Mouse (Mus musculus) ES-Bruce4 (cell line): ENCODE data around the gene Pard3. TPM values are rescaled to one million over a fixed set of nuclear protein-coding genes. Genes with fewer than 3 reads are reported as not detected.

ENCODE experiments used
- H3K27ac ChIP-seq: 2 replicates; pipeline ENCODE4 v1.5.1; 2012; ENCODE audit warnings: low read length, inconsistent platforms; ENCODE audit not compliant: insufficient read depth
- H3K27me3 ChIP-seq: 2 replicates; pipeline ENCODE4 v1.6.1; 2012; ENCODE audit warnings: mild to moderate bottlenecking, low read length, inconsistent platforms; ENCODE audit not compliant: control insufficient read depth, poor library complexity, insufficient read depth, severe bottlenecking
- H3K36me3 ChIP-seq: 2 replicates; pipeline ENCODE4 v1.6.1; 2012; ENCODE audit warnings: inconsistent platforms, mild to moderate bottlenecking, low read length, moderate library complexity; ENCODE audit not compliant: control insufficient read depth, poor library complexity, insufficient read depth, severe bottlenecking
- H3K4me1 ChIP-seq: one replicate; pipeline ENCODE4 v1.8.1; 2011; ENCODE audit warnings: low read length; ENCODE audit not compliant: control insufficient read depth, insufficient read depth
- H3K4me3 ChIP-seq: 2 replicates; pipeline ENCODE4 v1.5.1; 2011; ENCODE audit warnings: low read depth, mild to moderate bottlenecking, low read length
- H3K9ac ChIP-seq: 2 replicates; pipeline ENCODE4 v1.6.1; 2012; ENCODE audit warnings: low read depth, mild to moderate bottlenecking, inconsistent platforms; ENCODE audit not compliant: poor library complexity, severe bottlenecking
- H3K9me3 ChIP-seq: replicated peaks from 2 replicates; pipeline ENCODE4 v1.6.1; 2012; ENCODE audit warnings: mild to moderate bottlenecking, low read length, inconsistent platforms; ENCODE audit not compliant: control insufficient read depth, poor library complexity, insufficient read depth, severe bottlenecking
- CTCF ChIP-seq: IDR thresholded peaks from one replicate; pipeline ENCODE4 v1.8.1; 2011; ENCODE audit warnings: low read depth, low read length
- EP300 ChIP-seq: IDR thresholded peaks from 2 replicates; pipeline ENCODE4 v1.6.1; 2011; ENCODE audit warnings: low read depth, low read length; ENCODE audit not compliant: insufficient read depth
- POLR2A ChIP-seq: IDR thresholded peaks from one replicate; pipeline ENCODE4 v1.8.1; 2011; ENCODE audit warnings: low read length; ENCODE audit not compliant: insufficient read depth
- polyA plus RNA-seq: library from polyadenylated mRNA; stranded (reverse); fragments of >200 nt; gene quantifications from 2 replicates; pipeline ENCODE4 v1.2.4, GENCODE M21; 2011; ENCODE audit warnings: low read depth; ENCODE audit not compliant: missing spikeins, insufficient read depth, insufficient read length

Pard3 gene
- polyA plus RNA-seq, 1 experiment: 38.0 TPM

DNA sequence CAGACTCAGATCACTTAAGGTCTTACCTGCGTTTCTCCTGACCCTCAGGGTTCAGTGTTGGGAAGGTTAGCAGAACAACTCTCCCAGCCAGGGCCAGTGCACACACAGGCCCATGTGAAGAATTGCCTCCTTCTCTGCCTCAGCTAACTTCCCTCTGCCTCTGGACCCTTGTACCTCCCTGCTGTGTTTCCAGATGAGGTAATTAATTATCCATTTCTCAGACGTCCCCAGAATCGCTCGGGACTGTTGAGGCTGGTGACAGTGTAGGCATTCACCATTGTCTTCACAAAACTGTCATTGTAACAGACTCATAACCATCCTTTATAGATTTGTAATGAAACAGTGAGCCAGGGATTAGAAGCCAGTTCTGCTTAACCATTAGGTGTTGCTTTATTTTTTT is 143.8 kb downstream of the Pard3 start:
- H3K9ac ChIP-seq: no peak overlapping the region
- H3K4me1 ChIP-seq: no peaks in the 10 kb centered on the region
- H3K4me3 ChIP-seq: no peak overlapping the region
- H3K36me3 ChIP-seq: no peaks in the 10 kb centered on the region
- TF ChIP-seq CTCF (no peak), EP300 (no peak), POLR2A (no peak)
- H3K27me3 ChIP-seq: no peaks in the 10 kb centered on the region
- H3K9me3 ChIP-seq: no peaks in the 10 kb centered on the region
- no peak overlapping the region for H3K27ac ChIP-seq

DNA sequence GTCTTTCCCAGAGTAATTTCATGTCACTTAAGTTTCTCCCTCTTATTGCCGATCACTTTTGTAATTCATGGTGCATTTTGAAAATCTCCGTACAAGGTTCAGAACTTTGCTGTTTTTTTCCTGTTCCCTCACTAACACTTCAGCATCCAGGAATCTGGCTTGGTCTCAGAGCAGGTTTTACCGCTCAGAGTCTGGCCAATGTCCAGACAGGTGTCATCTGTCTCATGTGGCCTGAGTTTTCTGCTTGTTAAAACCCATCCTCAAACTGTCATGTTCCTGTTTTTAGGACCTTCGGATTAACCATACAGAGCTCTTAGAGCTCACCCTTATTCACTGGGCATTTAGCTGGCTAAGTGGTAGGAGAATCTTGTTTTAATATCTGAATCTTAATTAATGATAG is 146.9 kb downstream of the Pard3 start:
- Histone ChIP-seq H3K27ac (no peak overlapping the region), H3K27me3 (no peaks in the 10 kb centered on the region), H3K4me1 (no peaks in the 10 kb centered on the region), H3K36me3 (no peaks in the 10 kb centered on the region), H3K9me3 (no peaks in the 10 kb centered on the region), H3K4me3 (no peak overlapping the region), H3K9ac (no peak overlapping the region)
- no peak for TF ChIP-seq POLR2A
- TF ChIP-seq CTCF: no peak
- no peak for TF ChIP-seq EP300

DNA sequence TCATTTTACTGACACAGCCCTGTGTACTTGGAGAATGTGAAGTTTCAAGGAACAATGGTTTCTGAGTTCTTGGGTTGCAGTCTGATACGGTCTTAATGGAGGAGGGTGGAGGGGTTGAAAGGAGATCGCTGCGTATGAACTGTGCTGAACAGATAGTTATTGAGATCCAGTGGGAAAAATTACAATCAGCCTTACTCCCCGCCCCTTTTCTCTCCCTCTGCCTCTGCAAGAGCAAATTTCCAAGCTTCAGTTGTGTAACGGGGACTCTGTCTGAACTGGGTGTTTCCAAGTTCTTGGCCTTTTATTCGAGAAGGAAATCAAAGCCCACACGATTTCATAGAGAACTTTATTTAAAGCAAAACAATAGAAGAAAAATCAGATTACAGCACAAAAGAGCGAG is 150.6 kb downstream of the Pard3 start:
- no peak overlapping the region for H3K4me3 ChIP-seq
- H3K4me1 ChIP-seq: no peaks in the 10 kb centered on the region
- no peaks in the 10 kb centered on the region for H3K36me3 ChIP-seq
- H3K27me3 ChIP-seq: no peaks in the 10 kb centered on the region
- TF ChIP-seq POLR2A (no peak), EP300 (no peak), CTCF (no peak)
- no peaks in the 10 kb centered on the region for H3K9me3 ChIP-seq
- H3K27ac ChIP-seq: no peak overlapping the region
- no peak overlapping the region for H3K9ac ChIP-seq

DNA sequence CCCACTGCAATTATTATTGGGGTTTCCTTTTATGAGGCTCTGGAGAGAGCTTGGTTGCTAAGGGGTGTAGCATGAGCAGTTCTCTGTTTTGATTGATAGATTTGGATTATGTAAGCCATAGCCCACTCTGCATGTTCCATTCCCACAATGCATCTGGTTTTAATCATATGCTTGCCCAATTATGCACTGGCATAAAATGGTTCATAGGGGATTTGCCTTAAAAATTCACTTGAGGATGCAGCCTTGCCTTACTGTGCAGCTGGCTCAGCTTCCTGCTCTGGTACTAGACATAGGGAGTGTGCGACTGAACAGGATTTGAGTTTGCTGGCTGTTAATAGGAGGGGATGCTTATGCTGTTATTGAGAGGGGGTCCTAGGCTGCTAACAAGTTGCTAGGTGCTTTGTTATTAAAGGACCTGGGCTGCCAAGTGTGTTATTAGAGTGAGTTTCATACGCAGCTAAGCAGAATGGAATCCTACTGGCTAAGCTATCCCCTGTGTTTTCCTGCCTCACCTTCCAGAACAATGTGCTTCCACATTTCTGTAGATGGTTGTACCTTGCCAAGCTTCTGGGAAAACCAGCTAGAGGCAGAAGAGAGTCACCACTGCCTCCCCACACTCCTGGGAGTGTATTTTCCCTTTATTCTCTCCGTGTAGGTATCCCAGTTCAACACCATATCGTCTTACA is 151.2 kb downstream of the Pard3 start:
- Histone ChIP-seq H3K9me3 (no peaks in the 10 kb centered on the region), H3K36me3 (no peaks in the 10 kb centered on the region), H3K9ac (no peak overlapping the region), H3K4me3 (no peak overlapping the region), H3K27me3 (no peaks in the 10 kb centered on the region), H3K27ac (no peak overlapping the region), H3K4me1 (no peaks in the 10 kb centered on the region)
- TF ChIP-seq POLR2A: no peak
- TF ChIP-seq CTCF: no peak
- no peak for TF ChIP-seq EP300

DNA sequence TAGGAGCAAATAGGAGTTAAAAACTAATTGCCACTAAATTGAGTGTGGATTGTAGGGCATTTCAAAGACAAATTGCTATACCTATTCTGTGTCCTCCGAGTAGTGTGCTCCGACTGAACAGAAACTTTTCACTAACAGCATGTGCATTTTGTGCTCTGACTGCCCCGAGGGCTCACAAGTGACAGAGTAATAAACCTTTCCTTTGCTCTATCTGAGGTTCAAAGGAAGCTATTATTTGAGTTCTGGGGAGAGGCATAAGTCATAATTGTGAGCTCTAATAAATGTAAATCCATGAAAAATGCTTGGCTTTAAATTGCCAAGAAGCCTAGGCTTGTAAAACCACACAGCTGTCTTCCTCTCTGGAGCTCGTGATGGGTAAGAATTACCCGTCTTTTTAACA is 156.5 kb downstream of the Pard3 start:
- H3K4me3 ChIP-seq: no peak overlapping the region
- no peaks in the 10 kb centered on the region for H3K36me3 ChIP-seq
- no peaks in the 10 kb centered on the region for H3K27me3 ChIP-seq
- no peaks in the 10 kb centered on the region for H3K9me3 ChIP-seq
- H3K9ac ChIP-seq: no peak overlapping the region
- H3K27ac ChIP-seq: no peak overlapping the region
- TF ChIP-seq POLR2A (no peak), CTCF (no peak), EP300 (no peak)
- H3K4me1 ChIP-seq: no peaks in the 10 kb centered on the region

DNA sequence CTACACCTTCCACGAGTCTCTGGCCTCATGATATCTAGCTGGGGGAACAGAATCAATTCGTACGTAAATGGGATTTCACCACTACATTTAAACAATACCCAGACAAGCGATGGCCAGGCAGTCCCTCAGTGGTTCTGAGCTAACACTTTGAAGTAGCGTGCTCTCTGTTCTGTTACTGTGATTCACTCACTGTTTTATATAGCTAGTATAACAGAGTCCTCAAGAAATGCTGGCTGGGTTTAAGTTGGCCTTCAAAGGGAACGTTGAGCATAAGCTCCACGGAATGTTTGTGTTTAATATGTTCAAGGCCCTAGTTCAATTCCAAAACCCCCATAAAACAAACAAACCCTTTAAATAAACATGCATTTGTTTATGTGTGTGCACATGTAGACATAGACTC is 156.9 kb downstream of the Pard3 start:
- H3K9ac ChIP-seq: no peak overlapping the region
- TF ChIP-seq EP300 (no peak), CTCF (no peak), POLR2A (no peak)
- no peaks in the 10 kb centered on the region for H3K4me1 ChIP-seq
- H3K9me3 ChIP-seq: no peaks in the 10 kb centered on the region
- no peak overlapping the region for H3K27ac ChIP-seq
- no peaks in the 10 kb centered on the region for H3K27me3 ChIP-seq
- no peak overlapping the region for H3K4me3 ChIP-seq
- H3K36me3 ChIP-seq: no peaks in the 10 kb centered on the region
